Mouse (Mus musculus) c-Kit-positive CD71-positive TER-119-positive erythroid progenitor cells, embryonic 14.5 days (primary cell): ENCODE data around the gene Gm10097.

Experiments
- DNase-seq: peaks from one replicate; pipeline ENCODE4 v3.0.0-alpha.2; 2013; ENCODE audit warnings: low spot score

Gm10097 gene

DNA sequence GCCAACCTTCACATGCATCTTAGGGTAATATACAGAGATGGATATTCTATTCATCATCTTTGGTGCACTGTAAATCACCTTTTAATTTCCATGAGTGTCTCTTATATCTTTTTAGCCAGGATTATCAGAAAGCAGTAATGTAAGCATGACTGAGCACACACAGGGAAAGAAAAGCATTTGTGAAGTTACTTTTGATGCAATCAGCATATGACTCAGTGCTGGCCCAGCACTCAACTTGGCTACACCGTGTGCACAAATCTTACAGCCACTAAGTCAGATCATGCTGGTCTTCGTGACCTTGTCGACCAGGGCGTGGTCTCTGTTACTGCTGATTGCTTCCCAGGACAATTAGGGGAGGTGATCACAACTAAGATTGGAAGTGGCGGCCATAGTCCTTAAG is 16.8 kb downstream of the Gm10097 start:
- no peak for DNase-seq

DNA sequence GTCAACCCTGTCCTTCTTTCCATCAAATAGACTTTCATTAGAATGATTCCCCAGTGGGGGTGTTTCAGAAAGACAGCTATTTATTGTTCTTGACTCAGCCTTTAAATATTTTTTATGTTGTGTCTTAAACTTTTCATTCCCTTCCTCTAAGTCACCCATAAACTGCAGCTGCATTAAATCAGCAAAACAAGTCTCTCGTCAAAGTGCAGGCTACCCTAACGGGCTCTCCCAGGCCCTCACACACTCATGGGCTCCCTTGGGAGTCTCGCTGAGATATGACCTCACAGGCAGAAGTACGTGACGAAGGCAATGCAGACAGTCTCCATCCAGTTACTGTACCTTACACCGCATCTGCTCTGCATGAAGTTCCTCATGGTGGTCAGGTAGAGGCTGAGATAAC is 17.3 kb downstream of the Gm10097 start:
- DNase-seq = no peak

DNA sequence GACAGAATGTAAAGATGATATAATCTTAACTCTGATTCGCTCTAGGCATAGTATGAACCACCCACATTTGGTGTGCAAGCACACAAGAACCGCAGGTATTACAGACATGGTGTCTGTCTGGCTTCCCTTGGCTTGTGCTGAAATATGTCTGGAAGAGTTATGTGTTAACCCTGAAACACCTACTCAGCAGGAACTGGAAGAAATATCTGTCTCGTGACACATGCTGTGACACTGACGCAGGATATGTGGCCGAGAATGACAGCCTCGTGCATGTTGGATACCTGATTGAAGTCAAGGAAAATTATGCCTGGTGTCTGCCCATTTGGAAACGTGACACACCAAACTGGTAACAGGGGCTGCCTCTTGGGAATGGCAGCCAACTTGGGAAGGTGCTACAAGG is 18.3 kb downstream of the Gm10097 start:
- DNase-seq = no peak

GRCm38 (mm10) chr10:5089133-5089532 is 20.1 kb downstream of the Gm10097 start:
- no peak for DNase-seq

GRCm38 (mm10) chr10:5096996-5097753 is 28.2 kb downstream of the Gm10097 start:
- no peak for DNase-seq

- DNase-seq = no peak
Measured at GRCm38 (mm10) chr10:5097754-5098137, 28.8 kb downstream of the Gm10097 start.

GRCm38 (mm10) chr10:5110773-5111172 is 41.8 kb downstream of the Gm10097 start:
- DNase-seq = no peak

- DNase-seq = no peak
Measured at GRCm38 (mm10) chr10:5116155-5116554, 47.2 kb downstream of the Gm10097 start.

GRCm38 (mm10) chr10:5116720-5117119 is 47.7 kb downstream of the Gm10097 start:
- DNase-seq = no peak
